Mouse (Mus musculus) adrenal gland, adult 18-20 months (tissue): ENCODE data around the gene Rab6b. TPM values are rescaled to one million over a fixed set of nuclear protein-coding genes. Genes with fewer than 3 reads are reported as not detected.
"Not testable (repeated sequence)": the region's sequence is repeated elsewhere in the genome, so short reads cannot be mapped to it uniquely, and the experiment has no call there.

Source experiments
- DNase-seq, 2 experiments: peaks; one replicate each; pipeline ENCODE4 v3.0.0; 2021 to 2022; ENCODE audit warnings: low spot score in 2 of 2
- total RNA-seq, 2 experiments: library from RNA; stranded (reverse); gene quantifications; 1 replicate in 1 of 2; 2 replicates in 1 of 2; pipeline ENCODE4 v1.2.3; 2021

The Rab6b gene
- total RNA-seq, 2 experiments from 2014 or later = 3.0 to 8.4 TPM

DNA sequence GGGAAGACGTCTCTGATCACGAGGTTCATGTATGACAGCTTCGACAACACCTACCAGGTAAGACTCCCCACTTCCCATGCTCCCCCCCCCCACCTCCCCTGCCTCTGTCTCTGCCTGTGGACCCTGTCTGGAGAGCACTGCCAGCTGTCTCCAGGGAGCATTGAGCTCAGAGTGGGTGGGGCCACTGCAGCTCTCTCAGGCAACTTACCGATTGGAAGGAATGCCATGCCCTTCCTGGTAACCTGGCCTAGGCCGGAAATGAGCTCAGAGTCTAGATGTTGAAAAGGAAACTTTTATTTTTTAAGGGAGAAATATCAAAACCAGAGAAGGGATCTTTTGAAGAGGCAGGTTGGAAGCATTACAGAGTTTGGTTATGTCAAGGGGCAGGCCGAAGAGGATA lies 28.8 kb downstream of the Rab6b start:
- DNase-seq = no peak

DNA sequence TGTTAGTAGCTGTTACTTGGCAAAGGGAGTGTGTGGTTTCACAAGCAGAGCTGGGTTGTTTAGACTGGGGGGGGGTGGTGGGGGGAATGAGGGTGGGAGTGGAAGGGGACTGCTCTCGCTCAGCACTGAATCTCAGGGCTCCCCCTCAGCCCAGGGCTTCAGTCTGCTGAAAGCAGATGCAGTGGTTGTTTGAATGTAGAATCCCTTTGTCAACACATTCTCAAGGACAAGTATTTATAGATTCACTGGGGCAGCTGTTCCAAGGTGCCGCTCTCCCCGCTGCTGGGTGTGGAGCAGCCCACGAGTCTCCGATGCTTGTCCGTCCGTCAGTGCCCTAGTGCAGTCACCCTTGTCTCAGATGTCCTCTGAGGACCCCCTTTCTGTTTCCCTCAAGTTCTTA lies 29.7 kb downstream of the Rab6b start:
- no peak for DNase-seq

DNA sequence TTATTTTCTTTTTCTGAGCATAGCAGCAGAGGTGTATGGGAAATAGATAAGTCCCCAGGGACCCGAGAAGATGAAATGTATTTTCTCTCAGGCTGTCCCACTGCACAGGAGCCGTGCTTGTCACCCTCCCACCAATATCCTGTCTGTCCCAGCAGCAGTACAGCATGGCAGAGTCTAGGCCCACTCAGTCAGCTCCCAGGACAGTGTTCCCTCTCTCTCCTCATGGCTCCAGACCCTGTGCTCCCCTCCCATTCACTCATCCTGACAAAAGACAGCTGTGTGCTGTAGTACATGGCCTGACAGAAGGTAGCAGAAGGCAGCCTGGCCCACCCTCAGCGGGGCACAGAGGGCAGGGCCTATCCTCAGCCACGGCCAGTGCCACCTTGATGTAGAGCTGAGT lies 32.3 kb downstream of the Rab6b start:
- DNase-seq = no peak

DNA sequence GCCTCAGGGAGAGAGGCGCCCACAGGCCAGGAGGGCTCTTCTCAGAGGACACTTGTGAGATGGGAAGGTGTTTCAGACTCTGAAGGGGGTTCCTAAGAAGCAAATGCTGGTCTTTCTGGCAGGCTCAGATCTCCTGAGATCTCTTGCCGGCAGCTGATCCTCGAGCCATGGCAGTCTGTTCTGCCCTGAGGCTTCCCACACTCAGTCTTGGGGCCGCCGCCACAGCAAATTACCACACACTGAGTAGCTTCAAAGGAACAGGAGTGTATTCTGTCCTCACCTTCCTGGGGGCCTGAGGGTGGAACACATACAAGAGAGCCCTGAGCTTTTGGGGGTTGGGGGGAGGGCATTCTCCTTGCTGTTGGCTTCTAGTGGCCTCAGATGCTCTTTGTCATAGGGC lies 33.8 kb downstream of the Rab6b start:
- DNase-seq = no peak

GRCm38 (mm10) chr9:103146257-103146656 lies 34.7 kb downstream of the Rab6b start:
- DNase-seq = no peak

- DNase-seq = no peak
Measured at GRCm38 (mm10) chr9:103146703-103147102, 35.1 kb downstream of the Rab6b start.

- no peak for DNase-seq
Measured at GRCm38 (mm10) chr9:103147103-103147502, 35.5 kb downstream of the Rab6b start.

- no peak for DNase-seq
Measured at GRCm38 (mm10) chr9:103149074-103149799, 37.6 kb downstream of the Rab6b start.

GRCm38 (mm10) chr9:103153286-103153685 lies 41.7 kb downstream of the Rab6b start:
- no peak for DNase-seq

GRCm38 (mm10) chr9:103154568-103154967 lies 43.0 kb downstream of the Rab6b start:
- no peak for DNase-seq

DNA sequence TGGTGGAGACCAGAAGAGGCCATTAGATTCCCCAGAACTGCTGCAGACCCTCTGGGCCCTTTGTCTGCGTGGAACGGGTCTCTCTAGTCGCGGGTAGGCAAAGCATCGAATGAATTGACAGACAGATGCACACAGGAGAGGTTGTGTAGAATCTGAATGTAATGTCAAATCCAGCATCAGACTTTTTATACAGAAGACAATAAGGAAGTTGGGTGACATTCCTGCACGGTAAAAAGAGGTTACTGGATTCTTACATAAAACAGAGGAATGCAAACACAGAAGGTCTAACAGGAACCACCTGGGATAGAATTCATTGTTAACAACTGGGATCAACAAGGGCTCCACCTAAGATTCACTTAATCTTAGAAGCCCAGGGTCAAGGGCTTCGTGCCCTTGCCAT lies 43.6 kb downstream of the Rab6b start:
- DNase-seq = not testable (repeated sequence)

DNA sequence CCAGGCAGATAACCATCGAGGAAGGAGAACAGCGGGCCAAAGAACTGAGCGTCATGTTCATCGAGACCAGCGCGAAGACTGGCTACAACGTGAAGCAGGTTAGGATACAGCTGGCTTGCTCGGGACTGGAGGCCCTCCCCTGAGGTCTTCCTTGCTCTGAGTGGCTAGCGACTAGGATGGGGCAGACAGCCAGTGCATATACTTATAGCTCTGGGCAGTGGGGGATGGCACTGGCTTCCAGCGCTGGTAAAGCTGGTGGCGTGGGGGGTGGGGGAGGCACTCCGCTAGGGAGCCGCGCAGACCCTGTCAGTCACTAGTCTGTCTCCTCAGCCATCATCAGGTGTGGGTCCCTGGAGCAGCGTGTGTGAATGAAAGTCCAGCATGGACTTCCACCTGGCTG lies 52.2 kb downstream of the Rab6b start:
- no peak for DNase-seq

- no peak for DNase-seq
Measured at GRCm38 (mm10) chr9:103168046-103168445, 56.5 kb downstream of the Rab6b start.

GRCm38 (mm10) chr9:103168771-103169170 lies 57.2 kb downstream of the Rab6b start:
- DNase-seq = no peak

GRCm38 (mm10) chr9:103174771-103175519 lies 63.4 kb downstream of the Rab6b start:
- DNase-seq = no peak

DNA sequence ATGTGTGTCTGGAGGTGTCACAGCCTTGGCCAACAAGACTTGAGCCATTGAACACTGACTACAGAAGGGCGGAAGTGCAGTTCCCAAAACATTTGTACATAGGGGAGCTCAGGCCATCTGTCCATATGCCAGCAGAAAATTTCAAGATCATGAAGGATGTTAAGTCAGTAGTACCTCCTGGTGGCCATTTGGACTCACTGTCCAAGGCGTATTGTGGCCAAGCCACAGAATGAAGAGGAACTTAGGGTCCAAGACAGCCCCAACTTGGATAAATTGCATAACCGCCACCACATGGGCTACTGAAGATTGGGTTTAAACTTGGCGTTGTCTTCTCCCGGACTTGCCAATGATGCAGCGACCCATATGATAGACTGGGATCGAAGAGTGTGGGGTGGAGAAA lies 64.1 kb downstream of the Rab6b start:
- DNase-seq = no peak

GRCm38 (mm10) chr9:103180303-103180702 lies 68.7 kb downstream of the Rab6b start:
- DNase-seq = peak in 1 of 2 experiments; percentile 34

DNA sequence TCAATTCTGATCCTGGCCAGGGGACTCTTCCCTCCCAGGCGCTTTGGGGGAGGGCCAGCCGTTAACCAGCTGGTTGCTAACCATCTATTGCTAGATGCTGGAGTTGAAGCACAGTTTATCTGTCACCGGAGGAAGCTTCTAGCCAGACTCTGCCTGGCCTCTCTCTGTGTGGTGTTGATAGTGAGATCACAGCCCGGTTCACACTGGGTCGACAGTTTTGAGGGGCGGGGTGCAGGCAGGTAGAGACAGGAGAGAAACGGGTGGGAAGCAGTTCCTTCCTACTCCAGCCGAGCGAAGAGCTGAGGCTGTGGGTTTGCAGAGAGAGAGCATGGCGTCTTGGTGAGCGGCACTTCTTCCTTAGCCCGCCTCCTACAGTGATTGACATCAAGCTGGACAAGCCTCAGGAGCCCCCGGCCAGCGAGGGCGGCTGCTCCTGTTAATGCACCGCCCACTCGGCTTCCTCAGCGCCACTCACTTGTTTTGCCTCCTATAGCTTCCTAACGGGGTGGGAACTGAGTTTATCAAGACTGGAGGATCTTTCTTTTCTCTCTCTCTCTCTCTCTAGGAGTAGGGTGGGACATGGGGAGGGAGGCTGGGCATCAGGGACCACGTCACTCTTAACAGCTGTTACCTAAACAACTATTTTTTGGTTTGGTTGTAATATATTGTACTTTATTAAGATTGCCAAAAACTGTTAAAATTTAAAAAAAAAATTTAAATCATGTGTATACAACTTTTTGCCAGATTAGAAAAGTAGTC lies 69.4 kb downstream of the Rab6b start:
- DNase-seq = peak; percentile 54 to 64

GRCm38 (mm10) chr9:103181886-103182285 lies 70.3 kb downstream of the Rab6b start:
- DNase-seq = no peak

DNA sequence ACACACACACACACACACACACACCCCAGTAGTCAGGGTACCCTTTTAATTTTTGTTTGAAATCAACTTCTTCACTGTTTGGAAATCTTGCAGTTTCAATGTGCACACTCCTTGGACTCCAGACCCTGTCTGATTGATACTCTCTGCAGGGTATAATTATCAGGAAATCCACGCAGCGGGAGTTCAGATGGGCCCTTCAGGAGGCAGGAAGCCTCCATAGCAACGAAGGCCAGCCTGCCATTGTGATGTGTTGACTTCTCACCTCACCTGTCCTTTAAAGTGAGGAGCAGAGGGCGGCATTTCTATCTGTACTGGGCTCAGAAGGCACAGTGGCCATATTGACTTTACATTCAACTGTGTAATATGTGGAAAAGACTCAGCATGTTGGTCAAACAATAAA lies 73.3 kb downstream of the Rab6b start:
- DNase-seq = no peak

GRCm38 (mm10) chr9:103185946-103186345 lies 74.4 kb downstream of the Rab6b start:
- no peak for DNase-seq

DNA sequence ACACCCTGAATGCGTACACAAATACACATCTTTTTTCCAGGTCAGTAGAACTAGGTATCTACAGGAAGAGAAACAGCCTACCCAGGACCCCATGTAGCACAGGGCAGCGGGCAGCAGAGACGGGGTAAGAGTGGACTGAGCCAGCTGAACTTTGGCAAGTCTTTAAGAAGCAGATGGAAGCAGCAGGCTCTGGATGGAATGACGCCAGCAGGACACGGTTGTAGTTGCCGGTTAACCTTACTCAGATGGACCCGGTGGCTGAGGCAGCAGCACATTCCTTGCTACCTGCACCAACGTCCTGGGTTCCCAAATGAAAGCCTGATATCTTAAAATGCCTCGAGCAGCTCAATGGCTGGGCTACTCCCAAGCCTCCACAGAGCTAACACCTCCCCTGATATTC lies 75.2 kb downstream of the Rab6b start:
- no peak for DNase-seq
